Mouse (Mus musculus): ENCODE data around the gene Afg3l1. TPM values are rescaled to one million over a fixed set of nuclear protein-coding genes. Genes with fewer than 3 reads are reported as not detected.
"Not testable (repeated sequence)": the region's sequence is repeated elsewhere in the genome, so short reads cannot be mapped to it uniquely, and the experiment has no call there.

The Afg3l1 gene
- 42.0 and 45.3 TPM in 2 replicates for polyA plus RNA-seq (2011; ENCODE audit: insufficient read depth, insufficient read length, low read depth, missing spikeins)

- TF ChIP-seq CTCF (IDR thresholded peaks at IDR 0.05; ENCODE audit: low read depth, low read length) = no peak
- peak; percentile 82 for TF ChIP-seq POLR2A (IDR thresholded peaks at IDR 0.05; ENCODE audit: insufficient read depth, low read length)
- H3K27ac ChIP-seq (ENCODE audit: insufficient read depth, low read length) = peak within 1 kb of the TSS; percentile 27; the same call in 1 of the 2 replicates
- no peaks in the 10 kb centered on the region for H3K27me3 ChIP-seq (ENCODE audit: control insufficient read depth, insufficient read depth, low read length, poor library complexity, severe bottlenecking)
- peaks cover 3% of the 10 kb centered on the region for H3K4me1 ChIP-seq (ENCODE audit: control insufficient read depth, insufficient read depth, low read length)
- peak within 1 kb of the TSS; percentile 82 for H3K9ac ChIP-seq (ENCODE audit: low read depth, poor library complexity, severe bottlenecking)
- peaks cover 8% of the 10 kb centered on the region for H3K36me3 ChIP-seq (ENCODE audit: control insufficient read depth, insufficient read depth, low read length, poor library complexity, severe bottlenecking)
- H3K4me3 ChIP-seq (ENCODE audit: low read depth, low read length) = peak within 1 kb of the TSS; percentile 78
- no peaks in the 10 kb centered on the region for H3K9me3 ChIP-seq (replicated peaks; ENCODE audit: control insufficient read depth, insufficient read depth, low read length, poor library complexity, severe bottlenecking)
Observed at GRCm38 (mm10) chr8:123477737-123478258, at the start of gene Afg3l1. Gene Afg3l1 (plus strand): TSS chr8:123477903.

GRCm38 (mm10) chr8:123428343-123428893 is 49.3 kb upstream of the Afg3l1 start:
- no peaks in the 10 kb centered on the region for H3K27me3 ChIP-seq (ENCODE audit: control insufficient read depth, insufficient read depth, low read length, poor library complexity, severe bottlenecking)
- H3K9me3 ChIP-seq (replicated peaks; ENCODE audit: control insufficient read depth, insufficient read depth, low read length, poor library complexity, severe bottlenecking) = peaks cover 64% of the 10 kb centered on the region
- no peaks in the 10 kb centered on the region for H3K36me3 ChIP-seq (ENCODE audit: control insufficient read depth, insufficient read depth, low read length, poor library complexity, severe bottlenecking)
- H3K9ac ChIP-seq (ENCODE audit: low read depth, poor library complexity, severe bottlenecking) = no peak overlapping the region
- no peaks in the 10 kb centered on the region for H3K4me1 ChIP-seq (ENCODE audit: control insufficient read depth, insufficient read depth, low read length)
- H3K4me3 ChIP-seq (ENCODE audit: low read depth, low read length) = no peak overlapping the region
- H3K27ac ChIP-seq (ENCODE audit: insufficient read depth, low read length) = no peak overlapping the region
- no peak for TF ChIP-seq EP300 (IDR thresholded peaks at IDR 0.05; ENCODE audit: insufficient read depth, low read depth, low read length)
- TF ChIP-seq POLR2A (IDR thresholded peaks at IDR 0.05; ENCODE audit: insufficient read depth, low read length) = no peak
- TF ChIP-seq CTCF (IDR thresholded peaks at IDR 0.05; ENCODE audit: low read depth, low read length) = no peak

GRCm38 (mm10) chr8:123428939-123429721 is 48.6 kb upstream of the Afg3l1 start:
- Histone ChIP-seq H3K9ac (ENCODE audit: low read depth, poor library complexity, severe bottlenecking) (no peak overlapping the region), H3K36me3 (ENCODE audit: control insufficient read depth, insufficient read depth, low read length, poor library complexity, severe bottlenecking) (no peaks in the 10 kb centered on the region), H3K27ac (ENCODE audit: insufficient read depth, low read length) (no peak overlapping the region), H3K4me3 (ENCODE audit: low read depth, low read length) (no peak overlapping the region), H3K4me1 (ENCODE audit: control insufficient read depth, insufficient read depth, low read length) (no peaks in the 10 kb centered on the region), H3K9me3 (replicated peaks; ENCODE audit: control insufficient read depth, insufficient read depth, low read length, poor library complexity, severe bottlenecking) (peaks cover 66% of the 10 kb centered on the region), H3K27me3 (ENCODE audit: control insufficient read depth, insufficient read depth, low read length, poor library complexity, severe bottlenecking) (no peaks in the 10 kb centered on the region)
- TF ChIP-seq EP300 (IDR thresholded peaks at IDR 0.05; ENCODE audit: insufficient read depth, low read depth, low read length) = no peak
- no peak for TF ChIP-seq CTCF (IDR thresholded peaks at IDR 0.05; ENCODE audit: low read depth, low read length)
- TF ChIP-seq POLR2A (IDR thresholded peaks at IDR 0.05; ENCODE audit: insufficient read depth, low read length) = no peak

GRCm38 (mm10) chr8:123429722-123430013 is 48.0 kb upstream of the Afg3l1 start:
- H3K27ac ChIP-seq (ENCODE audit: insufficient read depth, low read length); H3K4me1 ChIP-seq (ENCODE audit: control insufficient read depth, insufficient read depth, low read length); H3K4me3 ChIP-seq (ENCODE audit: low read depth, low read length); H3K36me3 ChIP-seq (ENCODE audit: control insufficient read depth, insufficient read depth, low read length, poor library complexity, severe bottlenecking); H3K27me3 ChIP-seq (ENCODE audit: control insufficient read depth, insufficient read depth, low read length, poor library complexity, severe bottlenecking); H3K9ac ChIP-seq (ENCODE audit: low read depth, poor library complexity, severe bottlenecking): not testable (repeated sequence)
- peaks cover 70% of the 10 kb centered on the region for H3K9me3 ChIP-seq (replicated peaks; ENCODE audit: control insufficient read depth, insufficient read depth, low read length, poor library complexity, severe bottlenecking)

DNA sequence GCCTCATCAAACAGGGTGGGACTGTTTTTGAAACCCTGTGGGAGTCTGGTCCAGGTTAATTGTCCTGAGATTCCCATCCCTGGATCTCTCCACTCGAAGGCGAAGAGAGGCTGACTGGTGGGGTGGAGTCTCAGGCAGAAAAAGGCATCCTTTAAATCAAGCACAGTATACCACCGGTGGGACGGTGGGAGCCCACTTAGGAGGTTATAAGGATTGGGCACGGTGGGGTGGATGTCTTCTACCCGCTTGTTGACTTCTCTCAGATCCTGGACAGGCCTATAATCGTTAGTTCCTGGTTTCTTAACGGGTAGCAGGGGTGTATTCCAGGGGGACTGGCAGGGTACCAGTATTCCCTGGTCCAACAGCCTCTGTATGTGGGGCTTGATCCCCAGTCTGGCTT is 46.8 kb upstream of the Afg3l1 start:
- not testable (repeated sequence) for H3K27ac ChIP-seq (ENCODE audit: insufficient read depth, low read length); H3K9ac ChIP-seq (ENCODE audit: low read depth, poor library complexity, severe bottlenecking); H3K4me1 ChIP-seq (ENCODE audit: control insufficient read depth, insufficient read depth, low read length)

GRCm38 (mm10) chr8:123431616-123432365 is 45.9 kb upstream of the Afg3l1 start:
- peaks cover 70% of the 10 kb centered on the region for H3K9me3 ChIP-seq (replicated peaks; ENCODE audit: control insufficient read depth, insufficient read depth, low read length, poor library complexity, severe bottlenecking)
- H3K36me3 ChIP-seq (ENCODE audit: control insufficient read depth, insufficient read depth, low read length, poor library complexity, severe bottlenecking) = no peaks in the 10 kb centered on the region
- H3K27me3 ChIP-seq (ENCODE audit: control insufficient read depth, insufficient read depth, low read length, poor library complexity, severe bottlenecking) = no peaks in the 10 kb centered on the region
- H3K4me3 ChIP-seq (ENCODE audit: low read depth, low read length) = no peak overlapping the region
- H3K27ac ChIP-seq (ENCODE audit: insufficient read depth, low read length) = no peak overlapping the region
- H3K9ac ChIP-seq (ENCODE audit: low read depth, poor library complexity, severe bottlenecking) = no peak overlapping the region
- H3K4me1 ChIP-seq (ENCODE audit: control insufficient read depth, insufficient read depth, low read length) = no peaks in the 10 kb centered on the region
- TF ChIP-seq POLR2A (IDR thresholded peaks at IDR 0.05; ENCODE audit: insufficient read depth, low read length) (no peak), EP300 (IDR thresholded peaks at IDR 0.05; ENCODE audit: insufficient read depth, low read depth, low read length) (no peak), CTCF (IDR thresholded peaks at IDR 0.05; ENCODE audit: low read depth, low read length) (no peak)

More for the DNA sequence above, 46.8 kb upstream of the Afg3l1 start:
- H3K36me3 ChIP-seq (ENCODE audit: control insufficient read depth, insufficient read depth, low read length, poor library complexity, severe bottlenecking); H3K27me3 ChIP-seq (ENCODE audit: control insufficient read depth, insufficient read depth, low read length, poor library complexity, severe bottlenecking); H3K4me3 ChIP-seq (ENCODE audit: low read depth, low read length): not testable (repeated sequence)
- H3K9me3 ChIP-seq (replicated peaks; ENCODE audit: control insufficient read depth, insufficient read depth, low read length, poor library complexity, severe bottlenecking) = peaks cover 75% of the 10 kb centered on the region

All from ES-Bruce4 (cell line).